Mouse (Mus musculus) stomach, embryonic 16.5 days (tissue): Measurements from ENCODE around the gene Rundc3b. TPM values are rescaled to one million over a fixed set of nuclear protein-coding genes. Genes with fewer than 3 reads are reported as not detected.

ENCODE experiments used
- ATAC-seq: fragments of 200-750 bp; cut with Nextera tagmentation; 2 replicates; pipeline ENCODE4 v1.8.0; 2017; ENCODE audit warnings: moderate number of reproducible peaks, moderate TSS enrichment; ENCODE audit not compliant: insufficient read depth, low FRiP score
- H3K27ac ChIP-seq: fragments of 300-500 bp; sonication (generic); 2 replicates; pipeline ENCODE4 v1.5.1; 2014; ENCODE audit warnings: low read length
- H3K27me3 ChIP-seq: fragments of 300-500 bp; sonication (generic); 2 replicates; pipeline ENCODE4 v1.6.1; 2014; ENCODE audit warnings: low read length, control low read depth, mixed read lengths; ENCODE audit not compliant: control insufficient read depth, insufficient read depth
- H3K36me3 ChIP-seq: fragments of 300-500 bp; sonication (generic); 2 replicates; pipeline ENCODE4 v1.6.1; 2014; ENCODE audit warnings: low read length; ENCODE audit not compliant: control insufficient read depth, insufficient read depth
- H3K4me1 ChIP-seq: fragments of 300-500 bp; sonication (generic); 2 replicates; pipeline ENCODE4 v1.6.1; 2014; ENCODE audit warnings: low read length, control low read depth, mixed read lengths; ENCODE audit not compliant: control insufficient read depth, insufficient read depth
- H3K4me2 ChIP-seq: fragments of 300-500 bp; sonication (generic); 2 replicates; pipeline ENCODE4 v1.6.1; 2014; ENCODE audit warnings: low read depth, low read length, mixed read lengths
- H3K4me3 ChIP-seq: fragments of 300-500 bp; sonication (generic); replicated peaks from 2 replicates; pipeline ENCODE4 v1.5.1; 2014; ENCODE audit warnings: mild to moderate bottlenecking, low read length
- H3K9ac ChIP-seq: fragments of 300-500 bp; sonication (generic); 2 replicates; pipeline ENCODE4 v1.6.1; 2014; ENCODE audit warnings: low read length
- H3K9me3 ChIP-seq: fragments of 300-500 bp; sonication (generic); replicated peaks from 2 replicates; pipeline ENCODE4 v1.6.1; 2016; ENCODE audit warnings: low read length, control low read depth; ENCODE audit not compliant: control insufficient read depth
- WGBS: fragments of 180-500 bp; shearing (Covaris S2); extraction: QIAGEN DNeasy Blood & Tissue Kit; methylation state at CpG from one replicate; pipeline ENCODE4 v1.1.7; 2014; 5-methylcytosine and 5-hydroxymethylcytosine counted together
- polyA plus RNA-seq: library from polyadenylated mRNA; unstranded; fragments of >200 nt; fragmentation: Nextera tagmentation; extraction: Ambion mirVana; gene quantifications from 2 replicates; pipeline ENCODE4 v1.2.1, GENCODE M21; 2015

Gene Rundc3b
- 1.7 and 2.0 TPM in 2 replicates for polyA plus RNA-seq

GRCm38 (mm10) chr5:8622596-8623231, at the start of gene Rundc3b:
Gene Rundc3b, minus strand, starts transcription at chr5:8622952.
- Histone ChIP-seq H3K9me3 (no peaks in the 10 kb centered on the region), H3K4me3 (peak within 1 kb of the TSS; percentile 86), H3K27me3 (no peaks in the 10 kb centered on the region), H3K27ac (peak within 1 kb of the TSS; percentile 38; the same call in 1 of the 2 replicates), H3K4me1 (no peaks in the 10 kb centered on the region), H3K36me3 (no peaks in the 10 kb centered on the region), H3K4me2 (peak within 1 kb of the TSS; percentile 99), H3K9ac (peak within 1 kb of the TSS; percentile 77)
- under 1% methylated on average over 54 of the region's 74 CpGs for WGBS
- peak; percentile 98 for ATAC-seq

GRCm38 (mm10) chr5:8669606-8670005, 46.9 kb upstream of the Rundc3b start:
- H3K4me3 ChIP-seq = no peak overlapping the region
- 90% methylated on average over 1 of the region's 1 CpGs for WGBS
- H3K36me3 ChIP-seq = no peaks in the 10 kb centered on the region
- no peaks in the 10 kb centered on the region for H3K9me3 ChIP-seq
- no peak overlapping the region for H3K27ac ChIP-seq
- no peak overlapping the region for H3K4me2 ChIP-seq
- no peaks in the 10 kb centered on the region for H3K4me1 ChIP-seq
- no peak for ATAC-seq
- no peak overlapping the region for H3K9ac ChIP-seq
- no peaks in the 10 kb centered on the region for H3K27me3 ChIP-seq

GRCm38 (mm10) chr5:8667758-8668474, 45.2 kb upstream of the Rundc3b start:
- Histone ChIP-seq H3K36me3 (no peaks in the 10 kb centered on the region), H3K27me3 (no peaks in the 10 kb centered on the region), H3K4me2 (no peak overlapping the region), H3K4me3 (no peak overlapping the region), H3K9ac (no peak overlapping the region), H3K4me1 (no peaks in the 10 kb centered on the region), H3K9me3 (no peaks in the 10 kb centered on the region), H3K27ac (no peak overlapping the region)
- 69% methylated on average over 9 of the region's 9 CpGs for WGBS
- peak; percentile 44; the same call in 1 of the 2 replicates for ATAC-seq

GRCm38 (mm10) chr5:8664678-8665077, 41.9 kb upstream of the Rundc3b start:
- Histone ChIP-seq H3K4me2 (no peak overlapping the region), H3K27me3 (no peaks in the 10 kb centered on the region), H3K9me3 (no peaks in the 10 kb centered on the region), H3K9ac (no peak overlapping the region), H3K4me1 (no peaks in the 10 kb centered on the region), H3K36me3 (no peaks in the 10 kb centered on the region), H3K4me3 (no peak overlapping the region), H3K27ac (no peak overlapping the region)
- WGBS = 28% methylated on average over 3 of the region's 3 CpGs
- no peak for ATAC-seq

GRCm38 (mm10) chr5:8660738-8661151, 38.0 kb upstream of the Rundc3b start:
- no peak; the same call in 1 of the 2 replicates for ATAC-seq
- no peaks in the 10 kb centered on the region for H3K4me1 ChIP-seq
- peak overlapping the region; percentile 27 for H3K9ac ChIP-seq
- H3K27ac ChIP-seq = no peak overlapping the region
- no peaks in the 10 kb centered on the region for H3K27me3 ChIP-seq
- H3K4me3 ChIP-seq = peak overlapping the region; percentile 43
- peak overlapping the region; percentile 61 for H3K4me2 ChIP-seq
- H3K9me3 ChIP-seq = no peaks in the 10 kb centered on the region
- H3K36me3 ChIP-seq = no peaks in the 10 kb centered on the region
- 66% methylated on average over 10 of the region's 10 CpGs for WGBS

GRCm38 (mm10) chr5:8659911-8660737, 37.4 kb upstream of the Rundc3b start, which contains the start of gene Abcb1a:
Gene Abcb1a, plus strand, starts transcription at chr5:8660077.
- Histone ChIP-seq H3K27me3 (no peaks in the 10 kb centered on the region), H3K9ac (peak within 1 kb of the TSS; percentile 27), H3K4me3 (peak within 1 kb of the TSS; percentile 43), H3K27ac (no peak within 1 kb of the TSS), H3K4me1 (no peaks in the 10 kb centered on the region), H3K4me2 (peak within 1 kb of the TSS; percentile 61), H3K36me3 (no peaks in the 10 kb centered on the region), H3K9me3 (no peaks in the 10 kb centered on the region)
- WGBS = 4% methylated on average over 37 of the region's 37 CpGs
- peak; percentile 71 for ATAC-seq

- no peaks in the 10 kb centered on the region for H3K36me3 ChIP-seq
- no peak for ATAC-seq
- H3K9ac ChIP-seq = no peak overlapping the region
- H3K4me1 ChIP-seq = no peaks in the 10 kb centered on the region
- H3K9me3 ChIP-seq = no peaks in the 10 kb centered on the region
- no peak overlapping the region for H3K4me3 ChIP-seq
- H3K27me3 ChIP-seq = no peaks in the 10 kb centered on the region
- WGBS = 80% methylated on average over 2 of the region's 2 CpGs
- H3K27ac ChIP-seq = no peak overlapping the region
- H3K4me2 ChIP-seq = no peak overlapping the region
Measured at GRCm38 (mm10) chr5:8652085-8652484, 29.3 kb upstream of the Rundc3b start.

GRCm38 (mm10) chr5:8648774-8649173, 26.0 kb upstream of the Rundc3b start:
- Histone ChIP-seq H3K4me1 (no peaks in the 10 kb centered on the region), H3K4me2 (no peak overlapping the region), H3K36me3 (no peaks in the 10 kb centered on the region), H3K9me3 (no peaks in the 10 kb centered on the region), H3K9ac (no peak overlapping the region), H3K27me3 (no peaks in the 10 kb centered on the region), H3K4me3 (no peak overlapping the region), H3K27ac (no peak overlapping the region)
- no peak for ATAC-seq

- Histone ChIP-seq H3K27me3 (no peaks in the 10 kb centered on the region), H3K4me1 (no peaks in the 10 kb centered on the region), H3K9me3 (no peaks in the 10 kb centered on the region), H3K4me3 (no peak overlapping the region), H3K9ac (no peak overlapping the region), H3K27ac (no peak overlapping the region), H3K4me2 (no peak overlapping the region), H3K36me3 (no peaks in the 10 kb centered on the region)
- no peak for ATAC-seq
- 78% methylated on average over 4 of the region's 4 CpGs for WGBS
Measured at GRCm38 (mm10) chr5:8648300-8648699, 25.5 kb upstream of the Rundc3b start.
